Mouse (Mus musculus) kidney, adult 2 months (tissue): Measurements from ENCODE around the gene St3gal3.

Experiments used
- CTCF ChIP-seq: fragments of 200-500 bp; conservative IDR thresholded peaks from 2 replicates; pipeline ENCODE4 v1.5.1; 2011; ENCODE audit warnings: low read depth, mild to moderate bottlenecking, control low read depth, low read length, moderate library complexity, mixed read lengths; ENCODE audit not compliant: insufficient read depth, insufficient read length
- POLR2A ChIP-seq: fragments of 200-500 bp; IDR thresholded peaks from one replicate; pipeline ENCODE4 v1.6.1; 2011; ENCODE audit warnings: low read depth, low read length, control low read depth

DNA sequence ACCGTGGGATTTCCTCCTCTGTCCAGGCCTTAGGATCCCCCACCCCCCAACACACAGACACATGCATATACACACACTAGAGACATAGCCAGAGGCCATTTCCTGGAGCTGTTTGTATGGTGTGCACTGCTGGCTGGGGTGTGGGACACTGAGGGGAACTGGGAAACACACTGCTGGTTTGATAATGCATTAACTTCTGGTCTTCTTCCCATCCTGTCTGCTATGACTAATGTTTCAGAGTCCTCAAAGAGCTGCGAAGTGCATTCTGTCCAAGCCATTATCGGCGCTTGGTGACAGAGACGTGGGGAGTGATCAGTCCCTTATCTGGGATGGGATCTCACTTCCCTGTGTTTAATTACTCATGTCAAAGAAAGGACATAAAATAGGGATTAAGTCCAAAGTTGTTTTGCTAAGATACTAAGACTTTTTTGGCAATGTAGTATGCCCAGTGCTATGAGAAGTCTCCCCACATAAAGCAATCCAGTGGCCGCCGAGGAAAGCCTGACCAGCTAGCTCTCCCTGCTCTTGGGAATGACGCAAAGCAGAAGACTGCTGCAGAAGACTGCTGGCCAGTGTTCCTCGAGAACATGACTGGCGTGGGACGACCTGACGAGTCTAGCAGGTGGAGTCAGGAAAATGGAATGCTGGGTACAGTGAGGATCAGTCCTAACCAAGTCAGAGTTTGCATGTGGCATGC lies 85.0 kb downstream of the St3gal3 start:
- TF ChIP-seq CTCF, result no peak
- TF ChIP-seq POLR2A, result no peak
